Mouse (Mus musculus) liver, embryonic 13.5 days (tissue): ENCODE results near the gene Yeats2. TPM values are rescaled to one million over a fixed set of nuclear protein-coding genes. Genes with fewer than 3 reads are reported as not detected.
A peak's percentile ranks its signal among the peaks of the same experiment; 100 is the strongest.

Source experiments
- ATAC-seq: fragments of 200-750 bp; cut with Nextera tagmentation; 2 replicates; pipeline ENCODE4 v1.8.0; 2017; ENCODE audit warnings: low read depth, mild to moderate bottlenecking, moderate number of reproducible peaks, moderate library complexity
- DNase-seq: peaks from one replicate; pipeline ENCODE4 v3.0.0; 2022
- H3K27ac ChIP-seq: fragments of 300-500 bp; sonication (generic); 2 replicates; pipeline ENCODE4 v1.5.1; 2015; ENCODE audit warnings: moderate library complexity, mild to moderate bottlenecking, inconsistent platforms
- H3K27me3 ChIP-seq: fragments of 300-500 bp; sonication (generic); 2 replicates; pipeline ENCODE4 v1.6.1; 2015; ENCODE audit warnings: mild to moderate bottlenecking, inconsistent platforms
- H3K36me3 ChIP-seq: fragments of 300-500 bp; sonication (generic); 2 replicates; pipeline ENCODE4 v1.6.1; 2015; ENCODE audit warnings: mild to moderate bottlenecking, inconsistent platforms
- H3K4me1 ChIP-seq: fragments of 300-500 bp; sonication (generic); replicated peaks from 2 replicates; pipeline ENCODE4 v1.6.1; 2015; ENCODE audit warnings: inconsistent platforms
- H3K4me2 ChIP-seq: fragments of 300-500 bp; sonication (generic); 2 replicates; pipeline ENCODE4 v1.6.1; 2015; ENCODE audit warnings: inconsistent platforms, mild to moderate bottlenecking, moderate library complexity
- H3K4me3 ChIP-seq: fragments of 300-500 bp; sonication (generic); replicated peaks from 2 replicates; pipeline ENCODE4 v1.5.1; 2015; ENCODE audit warnings: mild to moderate bottlenecking, inconsistent platforms
- H3K9ac ChIP-seq: fragments of 300-500 bp; sonication (generic); 2 replicates; pipeline ENCODE4 v1.6.1; 2015; ENCODE audit warnings: mild to moderate bottlenecking, inconsistent platforms
- H3K9me3 ChIP-seq: fragments of 300-500 bp; sonication (generic); replicated peaks from 2 replicates; pipeline ENCODE4 v1.6.1; 2016; ENCODE audit warnings: inconsistent platforms
- WGBS: fragments of 180-500 bp; shearing (Covaris S2); methylation state at CpG from one replicate; pipeline ENCODE4 v1.1.7; 2015; ENCODE audit not compliant: insufficient replicate concordance; 5-methylcytosine and 5-hydroxymethylcytosine counted together
- polyA plus RNA-seq: library from polyadenylated mRNA; unstranded; fragments of >200 nt; fragmentation: Nextera tagmentation; extraction: Ambion mirVana; gene quantifications from 2 replicates; pipeline ENCODE4 v1.2.1, GENCODE M21; 2015

Gene Yeats2
- polyA plus RNA-seq, 1 experiment from 2014 or later, result 4.1 TPM

GRCm38 (mm10) chr16:20240468-20241414 is 99.9 kb downstream of the Yeats2 start, which contains the start of gene Map6d1:
TSS of gene Map6d1 (minus strand) at chr16:20241358.
- ATAC-seq (no peak), DNase-seq (no peak)
- Histone ChIP-seq H3K27ac (no peak within 1 kb of the TSS), H3K9ac (peak within 1 kb of the TSS; percentile 38), H3K4me3 (peak within 1 kb of the TSS; percentile 62), H3K36me3 (no peaks in the 10 kb centered on the region), H3K4me1 (no peaks in the 10 kb centered on the region), H3K27me3 (peaks cover 43% of the 10 kb centered on the region), H3K4me2 (peak within 1 kb of the TSS; percentile 75), H3K9me3 (no peaks in the 10 kb centered on the region)
- under 1% methylated on average over 90 of the region's 90 CpGs for WGBS

- Histone ChIP-seq H3K9me3 (no peaks in the 10 kb centered on the region), H3K4me2 (no peak overlapping the region), H3K27me3 (peaks cover 7% of the 10 kb centered on the region), H3K27ac (no peak overlapping the region), H3K4me3 (no peak overlapping the region), H3K36me3 (no peaks in the 10 kb centered on the region), H3K9ac (no peak overlapping the region), H3K4me1 (no peaks in the 10 kb centered on the region)
- no peak for DNase-seq
- no peak for ATAC-seq
These were observed 106.2 kb downstream of the Yeats2 start for GRCm38 (mm10) chr16:20247103-20247502.

DNA sequence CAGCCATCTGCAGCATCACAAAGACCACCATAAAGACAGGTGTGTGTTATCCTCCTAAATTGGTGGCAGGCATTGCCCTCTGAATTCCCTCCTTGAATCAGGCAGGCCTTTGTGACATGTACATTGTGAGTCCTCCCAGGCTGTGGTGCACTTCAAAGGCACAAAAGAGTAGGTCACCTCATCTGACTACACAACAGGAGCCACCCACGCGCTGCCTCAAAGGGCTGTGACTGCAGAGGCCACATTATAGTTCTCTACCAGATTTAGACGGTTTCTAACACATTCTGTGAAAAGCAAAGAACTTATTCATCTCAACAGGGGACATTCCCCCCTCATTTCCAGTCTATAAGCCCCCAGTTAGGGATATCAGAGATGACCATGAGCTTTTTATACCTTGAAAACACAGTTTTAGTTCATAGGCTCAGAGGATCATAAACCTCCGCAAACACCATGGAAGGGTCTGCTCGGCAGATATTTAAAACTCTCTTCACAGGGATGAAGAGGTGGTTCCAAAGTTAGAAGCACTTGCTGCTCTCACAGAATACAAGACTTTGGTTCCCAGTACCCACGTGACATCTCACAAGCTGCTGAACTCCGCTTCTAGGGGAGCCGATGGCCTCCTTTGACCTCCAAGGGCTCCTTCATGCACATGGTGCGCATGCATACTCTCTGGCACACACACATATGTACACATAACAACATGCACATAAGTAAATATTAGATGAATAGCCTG is 107.7 kb downstream of the Yeats2 start:
- Histone ChIP-seq H3K9ac (no peak overlapping the region), H3K4me3 (no peak overlapping the region), H3K36me3 (no peaks in the 10 kb centered on the region), H3K9me3 (no peaks in the 10 kb centered on the region), H3K27ac (no peak overlapping the region), H3K27me3 (no peaks in the 10 kb centered on the region), H3K4me1 (no peaks in the 10 kb centered on the region), H3K4me2 (no peak overlapping the region)
- ATAC-seq (no peak), DNase-seq (no peak)
- WGBS, result 76% methylated on average over 9 of the region's 9 CpGs

- H3K9ac ChIP-seq, result no peak overlapping the region
- no peak overlapping the region for H3K27ac ChIP-seq
- no peaks in the 10 kb centered on the region for H3K27me3 ChIP-seq
- no peaks in the 10 kb centered on the region for H3K4me1 ChIP-seq
- DNase-seq, result no peak
- no peak overlapping the region for H3K4me3 ChIP-seq
- 77% methylated on average over 5 of the region's 5 CpGs for WGBS
- no peak overlapping the region for H3K4me2 ChIP-seq
- no peaks in the 10 kb centered on the region for H3K9me3 ChIP-seq
- H3K36me3 ChIP-seq, result no peaks in the 10 kb centered on the region
- ATAC-seq, result no peak
These were observed 117.1 kb downstream of the Yeats2 start for GRCm38 (mm10) chr16:20257926-20258325.

GRCm38 (mm10) chr16:20265089-20265488 is 124.2 kb downstream of the Yeats2 start:
- no peaks in the 10 kb centered on the region for H3K4me1 ChIP-seq
- H3K4me3 ChIP-seq, result no peak overlapping the region
- H3K9me3 ChIP-seq, result no peaks in the 10 kb centered on the region
- DNase-seq, result no peak
- no peak overlapping the region for H3K4me2 ChIP-seq
- WGBS, result 58% methylated on average over 7 of the region's 7 CpGs
- H3K36me3 ChIP-seq, result no peaks in the 10 kb centered on the region
- H3K9ac ChIP-seq, result no peak overlapping the region
- ATAC-seq, result no peak
- no peak overlapping the region for H3K27ac ChIP-seq
- no peaks in the 10 kb centered on the region for H3K27me3 ChIP-seq

DNA sequence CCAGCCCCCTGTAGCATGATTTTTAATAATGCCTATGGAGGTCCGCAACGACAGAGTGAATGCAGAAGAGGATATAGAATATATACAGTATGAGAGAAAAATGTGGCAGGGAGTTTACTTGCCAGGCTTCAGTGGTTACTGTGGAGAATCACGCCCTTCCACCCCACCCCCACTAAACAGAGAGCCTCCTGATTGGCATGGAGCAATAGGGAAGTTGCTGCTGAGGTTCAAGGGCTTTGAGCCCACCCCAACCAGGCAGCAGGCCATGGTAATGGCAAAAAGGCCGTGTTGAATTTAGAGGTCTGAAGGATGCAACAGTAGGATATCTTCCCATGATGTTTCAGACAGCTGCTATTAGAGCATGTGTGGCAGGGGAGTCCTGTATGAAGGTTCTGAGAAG is 130.5 kb downstream of the Yeats2 start:
- no peaks in the 10 kb centered on the region for H3K27me3 ChIP-seq
- no peaks in the 10 kb centered on the region for H3K9me3 ChIP-seq
- H3K36me3 ChIP-seq, result no peaks in the 10 kb centered on the region
- 53% methylated on average over 4 of the region's 4 CpGs for whole genome bisulfite sequencing
- no peak overlapping the region for H3K4me3 ChIP-seq
- no peak overlapping the region for H3K9ac ChIP-seq
- ATAC-seq, result no peak
- no peaks in the 10 kb centered on the region for H3K4me1 ChIP-seq
- no peak overlapping the region for H3K4me2 ChIP-seq
- no peak for DNase-seq
- no peak overlapping the region for H3K27ac ChIP-seq

- Histone ChIP-seq H3K27me3 (no peaks in the 10 kb centered on the region), H3K4me2 (no peak overlapping the region), H3K4me3 (no peak overlapping the region), H3K9ac (no peak overlapping the region), H3K4me1 (no peaks in the 10 kb centered on the region), H3K9me3 (no peaks in the 10 kb centered on the region), H3K36me3 (no peaks in the 10 kb centered on the region), H3K27ac (no peak overlapping the region)
- 19% methylated on average over 3 of the region's 3 CpGs for WGBS
- DNase-seq (no peak), ATAC-seq (no peak)
These were observed 132.1 kb downstream of the Yeats2 start for GRCm38 (mm10) chr16:20272994-20273393.

- Histone ChIP-seq H3K9ac (no peak overlapping the region), H3K36me3 (peaks cover 54% of the 10 kb centered on the region), H3K9me3 (no peaks in the 10 kb centered on the region), H3K27me3 (no peaks in the 10 kb centered on the region), H3K4me3 (no peak overlapping the region), H3K27ac (no peak overlapping the region), H3K4me2 (no peak overlapping the region), H3K4me1 (no peaks in the 10 kb centered on the region)
- ATAC-seq (no peak), DNase-seq (no peak)
- 79% methylated on average over 5 of the region's 5 CpGs for WGBS
These were observed 138.5 kb downstream of the Yeats2 start for GRCm38 (mm10) chr16:20279395-20279794.

GRCm38 (mm10) chr16:20280238-20280637 is 139.4 kb downstream of the Yeats2 start:
- H3K4me2 ChIP-seq, result no peak overlapping the region
- no peak overlapping the region for H3K9ac ChIP-seq
- H3K27ac ChIP-seq, result no peak overlapping the region
- peaks cover 62% of the 10 kb centered on the region for H3K36me3 ChIP-seq
- H3K4me3 ChIP-seq, result no peak overlapping the region
- ATAC-seq (peak; percentile 54; the same call in 1 of the 2 replicates), DNase-seq (no peak)
- H3K9me3 ChIP-seq, result no peaks in the 10 kb centered on the region
- 58% methylated on average over 4 of the region's 4 CpGs for WGBS
- no peaks in the 10 kb centered on the region for H3K4me1 ChIP-seq
- H3K27me3 ChIP-seq, result no peaks in the 10 kb centered on the region
